Mouse (Mus musculus) thymus, postnatal 4 days (tissue): ENCODE data around the gene Pes1.
"Not testable (repeated sequence)": the region's sequence is repeated elsewhere in the genome, so short reads cannot be mapped to it uniquely, and the experiment has no call there.

ENCODE experiments used
- DNase-seq: peaks from one replicate; pipeline ENCODE4 v3.0.0; 2021

Gene Pes1

DNA sequence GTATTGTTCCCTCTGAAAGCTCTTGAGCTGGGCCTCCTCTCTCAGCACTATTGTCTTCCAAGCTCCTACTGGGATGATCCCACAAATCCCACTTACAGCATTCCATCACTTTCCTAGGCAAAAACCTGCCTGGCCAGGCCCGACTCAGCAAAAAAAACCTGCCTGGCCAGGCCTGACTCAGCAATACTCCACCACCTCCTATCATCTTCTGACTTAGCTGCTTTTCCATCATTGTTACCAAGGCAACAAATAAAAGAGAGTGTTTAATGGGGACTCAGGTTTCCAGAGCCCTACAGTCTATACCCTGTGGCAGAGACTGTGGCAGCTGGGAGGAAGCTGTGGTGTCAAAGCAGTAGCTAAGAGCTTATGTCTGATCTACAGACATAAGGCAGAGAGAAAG is 48.8 kb downstream of the Pes1 start:
- no peak for DNase-seq

- not testable (repeated sequence) for DNase-seq
Measured at GRCm38 (mm10) chr11:4015796-4016195, 52.0 kb downstream of the Pes1 start.

DNA sequence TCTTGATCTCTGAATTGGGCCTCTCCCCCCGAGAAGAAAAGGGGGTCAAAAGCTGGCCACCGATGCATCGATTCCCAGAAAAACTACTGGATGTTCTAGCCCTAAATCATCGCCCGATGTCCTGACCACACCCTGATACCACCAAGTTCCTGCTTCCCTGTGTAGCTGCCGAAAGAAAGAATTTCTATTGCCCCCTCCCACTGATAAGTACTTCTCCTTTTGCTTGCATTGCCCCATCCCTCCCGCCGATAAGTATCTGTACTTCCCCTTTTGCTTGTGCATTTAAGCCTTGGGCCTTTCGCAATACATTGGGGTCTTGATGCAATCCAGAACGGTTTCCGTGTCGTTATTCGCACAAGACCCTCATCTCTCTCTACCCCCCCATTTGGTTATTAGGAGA is 58.3 kb downstream of the Pes1 start:
- not testable (repeated sequence) for DNase-seq

GRCm38 (mm10) chr11:4023321-4023720 is 59.5 kb downstream of the Pes1 start:
- no peak for DNase-seq

- DNase-seq: no peak
Measured at GRCm38 (mm10) chr11:4027066-4027465, 63.3 kb downstream of the Pes1 start.

DNA sequence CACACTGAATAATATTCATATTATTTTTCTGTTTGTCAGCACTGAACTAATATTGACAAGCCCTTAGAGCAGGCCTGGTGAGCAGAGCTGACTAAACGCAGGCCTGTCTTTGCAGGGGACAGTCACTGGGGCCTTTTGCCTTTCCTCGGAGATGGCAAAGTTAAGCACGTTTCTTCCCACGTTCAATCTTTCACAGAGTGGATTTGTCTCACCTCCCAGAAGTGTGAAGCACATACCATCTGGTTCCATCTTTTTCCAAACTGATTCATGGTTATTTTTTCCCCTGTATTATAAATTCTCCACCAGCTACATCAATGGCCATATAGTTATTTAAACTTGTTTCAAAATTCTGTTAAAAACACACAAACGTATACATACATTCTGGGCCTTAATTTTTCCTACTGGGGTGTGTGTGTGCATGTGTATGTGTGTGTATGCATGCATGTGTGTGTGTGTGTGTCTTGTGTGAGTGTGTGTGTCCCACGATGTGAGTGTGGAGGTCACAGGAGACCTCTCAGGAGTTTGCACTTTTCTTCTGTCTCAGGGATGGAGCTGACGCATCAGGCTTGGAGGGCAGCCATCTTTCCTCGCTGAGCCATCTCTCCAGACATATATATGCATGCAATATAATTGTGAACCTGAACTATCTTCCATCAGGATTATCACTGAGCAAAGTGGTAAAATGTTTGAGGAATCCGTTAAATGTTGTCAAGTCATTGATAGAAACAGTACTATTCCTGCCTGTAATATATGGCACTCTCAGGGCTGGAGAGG is 64.0 kb downstream of the Pes1 start:
- no peak for DNase-seq

GRCm38 (mm10) chr11:4029343-4029742 is 65.6 kb downstream of the Pes1 start:
- DNase-seq: no peak
